Mouse (Mus musculus) liver (tissue): ENCODE measurements around the gene Dhrs3.

Experiments used
- DNase-seq: peaks from one replicate; pipeline ENCODE4 v3.0.0-alpha.2; 2020; ENCODE audit warnings: mixed read lengths

Gene Dhrs3

GRCm38 (mm10) chr4:144975505-144975904, 82.9 kb downstream of the Dhrs3 start:
- no peak for DNase-seq

GRCm38 (mm10) chr4:144977057-144977456, 84.4 kb downstream of the Dhrs3 start:
- no peak for DNase-seq
